18 mouse cellular contexts compared by ENCODE assay signal in the genomic region with DNA sequence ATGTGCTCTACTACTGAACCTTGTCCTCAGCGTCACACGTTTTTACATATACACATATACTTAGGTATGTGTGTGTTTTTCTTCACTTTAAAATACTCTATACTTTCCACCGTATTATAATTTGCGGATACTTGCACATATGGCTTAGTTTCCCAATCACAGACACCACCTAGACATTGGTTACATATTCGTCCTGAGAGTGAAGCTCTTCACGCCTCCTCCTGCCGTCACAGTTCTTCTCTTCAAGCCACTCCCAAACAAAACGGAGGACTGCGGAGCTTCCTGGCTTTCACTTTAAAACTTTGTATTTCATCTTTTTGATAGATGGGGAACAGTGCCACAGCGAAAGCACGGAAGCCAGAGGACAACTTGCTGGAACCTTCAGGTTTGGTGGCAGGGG. TPM values are rescaled to one million over a fixed set of nuclear protein-coding genes. Genes with fewer than 3 reads are reported as not detected.
DNase-seq lines count a peak whose midpoint lies in the region; ATAC-seq lines count a peak whose summit lies in the region.
"Had no signal": no experiment of that assay in that cellular context is flagged by ENCODE, and none has a peak within 500 bp of the region (broad histone marks: within the 10 kb centered on the region; RNA-seq: fewer than 3 reads in every experiment).

No protein-coding gene starts in this region.

- peak; percentile 53 for ATAC-seq in CD4-positive, CD25-positive, alpha-beta regulatory T cell, adult 4 months
- ATAC-seq in granulocyte monocyte progenitor cell, adult 5-6 weeks (replicated peaks; ENCODE audit: poor library complexity, severe bottlenecking), result 0 out of 2 replicates have a peak, but pooled peaks have one; percentile 35
- ATAC-seq: forebrain, embryonic 16.5 days had no signal

- DNase-seq in thymus, postnatal 25 days, result peak; percentile 23
- no peak for DNase-seq in thymus, adult 18-20 months
- DNase-seq in naive thymus-derived CD4-positive, alpha-beta T cell, adult 2 months (ENCODE audit: low read depth), result peak; percentile 48
- no peak for DNase-seq in adrenal gland, postnatal 14 days
- no peak for DNase-seq in frontal cortex, adult 2 months (ENCODE audit: extremely low spot score in 1 of 2, low spot score in 1 of 2)
- no peak for DNase-seq in liver
- DNase-seq: adrenal gland, postnatal 10 days; cerebellum, adult 11 months; cerebellum, adult 8-10 months; cerebellum, postnatal 10 days; cerebellum, postnatal 36 days; embryo, embryonic 11 days; gastrocnemius, postnatal 25 days; heart, adult 2 months; heart, postnatal 14 days had no signal

RNA-seq across cellular contexts. Expression of gene Baz2b, which starts 44.0 kb away (rescaled TPM):
- polyA plus RNA-seq in CD4-positive, CD25-positive, alpha-beta regulatory T cell, adult 4 months (2017; shearing (Covaris generic)), result 10 to 100 TPM; 30.7 to 38.0 TPM
- 74.9 and 115 TPM in 2 replicates for total RNA-seq in granulocyte monocyte progenitor cell, adult 5-6 weeks (2014; fragmentation: Nextera tagmentation)
- total RNA-seq in granulocyte monocyte progenitor cell, adult 5-6 weeks (2017), result 76.0 and 80.2 TPM in 2 replicates
- 79.7 and 86.9 TPM in 2 replicates for total RNA-seq in adrenal gland, postnatal 14 days (2021)
- polyA plus RNA-seq in frontal cortex, adult 2 months (2012; rRNA removed), result 31.3 and 34.7 TPM in 2 replicates

RNA-seq across cellular contexts. Expression of gene March7, which starts 44.0 kb away (rescaled TPM):
- 100 to 1,000 TPM; 101 to 104 TPM for polyA plus RNA-seq in CD4-positive, CD25-positive, alpha-beta regulatory T cell, adult 4 months (2017; shearing (Covaris generic))
- total RNA-seq in granulocyte monocyte progenitor cell, adult 5-6 weeks (2014; fragmentation: Nextera tagmentation), result 53.4 and 54.1 TPM in 2 replicates
- 71.9 and 82.6 TPM in 2 replicates for total RNA-seq in granulocyte monocyte progenitor cell, adult 5-6 weeks (2017)
- total RNA-seq in adrenal gland, postnatal 14 days (2021), result 42.6 and 47.3 TPM in 2 replicates
- polyA plus RNA-seq in frontal cortex, adult 2 months (2012; rRNA removed), result 39.5 and 45.7 TPM in 2 replicates

Comparison
In these comparisons a context has a peak if more than half of its experiments do, and no peak if none do; other contexts are left out.
1. DNase-seq: peak in thymus, postnatal 25 days (single experiment) and naive thymus-derived CD4-positive, alpha-beta T cell, adult 2 months (single experiment); none in thymus, adult 18-20 months (0 of 2), adrenal gland, postnatal 14 days (single experiment), frontal cortex, adult 2 months (0 of 2) and liver (single experiment).